Mouse (Mus musculus) testis, adult 2 months (tissue): ENCODE measurements around the gene Rsph14. TPM values are rescaled to one million over a fixed set of nuclear protein-coding genes. Genes with fewer than 3 reads are reported as not detected.

ENCODE experiments used
- H3K27ac ChIP-seq: fragments of 200-500 bp; 2 replicates; pipeline ENCODE4 v1.5.1; 2012; ENCODE audit warnings: low read depth, low read length; ENCODE audit not compliant: control insufficient read depth, insufficient read depth
- H3K27me3 ChIP-seq: fragments of 200-500 bp; 2 replicates; pipeline ENCODE4 v1.6.1; 2012; ENCODE audit warnings: mild to moderate bottlenecking, low read length, moderate library complexity; ENCODE audit not compliant: control insufficient read depth, insufficient read depth
- H3K36me3 ChIP-seq: fragments of 200-500 bp; 2 replicates; pipeline ENCODE4 v1.6.1; 2012; ENCODE audit warnings: mild to moderate bottlenecking, low read length; ENCODE audit not compliant: control insufficient read depth, insufficient read depth
- H3K4me1 ChIP-seq: fragments of 200-500 bp; 2 replicates; pipeline ENCODE4 v1.6.1; 2012; ENCODE audit warnings: low read length; ENCODE audit not compliant: control insufficient read depth, insufficient read depth
- H3K4me3 ChIP-seq: fragments of 200-500 bp; 2 replicates; pipeline ENCODE4 v1.5.1; 2012; ENCODE audit warnings: low read depth, mild to moderate bottlenecking, low read length, moderate library complexity, mixed read lengths; ENCODE audit not compliant: control insufficient read depth
- CTCF ChIP-seq: fragments of 200-500 bp; IDR thresholded peaks from 2 replicates; pipeline ENCODE4 v1.5.1; 2012; ENCODE audit warnings: low read depth, mild to moderate bottlenecking, inconsistent platforms, low read length, moderate library complexity; ENCODE audit not compliant: control insufficient read depth, insufficient read depth, insufficient replicate concordance
- POLR2A ChIP-seq: fragments of 200-500 bp; IDR thresholded peaks from 2 replicates; pipeline ENCODE4 v1.6.1; 2012; ENCODE audit warnings: low read depth, mild to moderate bottlenecking, inconsistent platforms, low read length, moderate library complexity; ENCODE audit not compliant: control insufficient read depth
- polyA plus RNA-seq: library from polyadenylated mRNA; depleted of rRNA; stranded (reverse); fragments of >200 nt; gene quantifications from 2 replicates; pipeline ENCODE4 v1.2.3, GENCODE M21; 2012

Gene Rsph14
- polyA plus RNA-seq, 1 experiment, result 43.4 TPM

- no peaks in the 10 kb centered on the region for H3K36me3 ChIP-seq
- no peak for TF ChIP-seq CTCF
- no peak for TF ChIP-seq POLR2A
- H3K4me3 ChIP-seq, result peak within 1 kb of the TSS; percentile 90
- H3K4me1 ChIP-seq, result peaks cover 21% of the 10 kb centered on the region
- peak within 1 kb of the TSS; percentile 39 for H3K27ac ChIP-seq
- no peaks in the 10 kb centered on the region for H3K27me3 ChIP-seq
These were observed 27.9 kb upstream of the Rsph14 start, which contains the start of gene Bcr for GRCm38 (mm10) chr10:75060217-75060842. Gene Bcr (plus strand): TSS chr10:75060592.

GRCm38 (mm10) chr10:75059396-75059795 lies 27.0 kb upstream of the Rsph14 start:
- TF ChIP-seq POLR2A, result no peak
- peak; percentile 52; the same call in 1 of the 2 replicates for TF ChIP-seq CTCF
- H3K4me1 ChIP-seq, result peaks cover 20% of the 10 kb centered on the region
- H3K27ac ChIP-seq, result no peak overlapping the region
- no peaks in the 10 kb centered on the region for H3K27me3 ChIP-seq
- no peaks in the 10 kb centered on the region for H3K36me3 ChIP-seq
- no peak overlapping the region for H3K4me3 ChIP-seq

GRCm38 (mm10) chr10:75058761-75059395 lies 26.5 kb upstream of the Rsph14 start:
- no peaks in the 10 kb centered on the region for H3K36me3 ChIP-seq
- H3K27ac ChIP-seq, result no peak overlapping the region
- H3K4me3 ChIP-seq, result no peak overlapping the region
- H3K27me3 ChIP-seq, result no peaks in the 10 kb centered on the region
- H3K4me1 ChIP-seq, result peaks cover 20% of the 10 kb centered on the region
- no peak for TF ChIP-seq CTCF
- no peak for TF ChIP-seq POLR2A

- H3K4me3 ChIP-seq, result no peak overlapping the region
- TF ChIP-seq POLR2A (no peak), CTCF (no peak)
- H3K27ac ChIP-seq, result no peak overlapping the region
- H3K4me1 ChIP-seq, result peaks cover 20% of the 10 kb centered on the region
- H3K27me3 ChIP-seq, result no peaks in the 10 kb centered on the region
- H3K36me3 ChIP-seq, result no peaks in the 10 kb centered on the region
These were observed 25.9 kb upstream of the Rsph14 start for GRCm38 (mm10) chr10:75058336-75058735.

- TF ChIP-seq POLR2A, result no peak
- H3K27me3 ChIP-seq, result no peaks in the 10 kb centered on the region
- no peak overlapping the region for H3K27ac ChIP-seq
- H3K36me3 ChIP-seq, result no peaks in the 10 kb centered on the region
- no peak overlapping the region for H3K4me3 ChIP-seq
- peaks cover 13% of the 10 kb centered on the region for H3K4me1 ChIP-seq
These were observed 23.9 kb upstream of the Rsph14 start for GRCm38 (mm10) chr10:75056255-75056654.

- Histone ChIP-seq H3K36me3 (no peaks in the 10 kb centered on the region), H3K27ac (no peak overlapping the region), H3K27me3 (no peaks in the 10 kb centered on the region), H3K4me3 (no peak overlapping the region), H3K4me1 (peaks cover 8% of the 10 kb centered on the region)
- TF ChIP-seq POLR2A, result no peak
- TF ChIP-seq CTCF, result no peak
These were observed 23.3 kb upstream of the Rsph14 start for GRCm38 (mm10) chr10:75055672-75056071.

GRCm38 (mm10) chr10:75054125-75054524 lies 21.7 kb upstream of the Rsph14 start:
- no peak overlapping the region for H3K27ac ChIP-seq
- no peaks in the 10 kb centered on the region for H3K27me3 ChIP-seq
- TF ChIP-seq CTCF (no peak), POLR2A (no peak)
- H3K36me3 ChIP-seq, result no peaks in the 10 kb centered on the region; the same call in 1 of the 2 replicates
- no peaks in the 10 kb centered on the region; the same call in 1 of the 2 replicates for H3K4me1 ChIP-seq
- H3K4me3 ChIP-seq, result no peak overlapping the region
